Mouse (Mus musculus): ENCODE results near the gene Selp. TPM values are rescaled to one million over a fixed set of nuclear protein-coding genes. Genes with fewer than 3 reads are reported as not detected.

Gene Selp
- total RNA-seq (2014; rRNA removed) (not detected in 2 replicates), polyA plus RNA-seq (2015; fragmentation: Nextera tagmentation; extraction: Ambion mirVana) (not detected in 2 replicates)

GRCm38 (mm10) chr1:164114947-164115493 lies at the start of gene Selp:
Selp (plus strand) TSS chr1:164115264.
- H3K9ac ChIP-seq (replicated peaks; ENCODE audit: low read length, poor library complexity, severe bottlenecking) = no peak within 1 kb of the TSS
- DNase-seq (ENCODE audit: low spot score) (no peak), ATAC-seq (ENCODE audit: low FRiP score) (no peak)
- no peaks in the 10 kb centered on the region for H3K27me3 ChIP-seq (ENCODE audit: insufficient read depth, low read length)
- no peak for TF ChIP-seq CTCF (IDR thresholded peaks at IDR 0.05)
- H3K9me3 ChIP-seq (ENCODE audit: low read length) = no peaks in the 10 kb centered on the region
- H3K36me3 ChIP-seq (ENCODE audit: insufficient read depth, low read length) = no peaks in the 10 kb centered on the region
- H3K27ac ChIP-seq (ENCODE audit: low read depth, low read length) = no peak within 1 kb of the TSS
- H3K4me2 ChIP-seq (ENCODE audit: low read depth, low read length, poor library complexity, severe bottlenecking) = no peak within 1 kb of the TSS
- WGBS = 80% methylated on average over 8 of the region's 8 CpGs
- H3K4me3 ChIP-seq (ENCODE audit: low read depth, low read length) = no peak within 1 kb of the TSS
- no peaks in the 10 kb centered on the region for H3K4me1 ChIP-seq (ENCODE audit: insufficient read depth, low read length)

- Histone ChIP-seq H3K4me3 (ENCODE audit: low read depth, low read length) (no peak overlapping the region), H3K9ac (replicated peaks; ENCODE audit: low read length, poor library complexity, severe bottlenecking) (no peak overlapping the region), H3K36me3 (ENCODE audit: insufficient read depth, low read length) (no peaks in the 10 kb centered on the region), H3K9me3 (ENCODE audit: low read length) (no peaks in the 10 kb centered on the region), H3K27me3 (ENCODE audit: insufficient read depth, low read length) (no peaks in the 10 kb centered on the region), H3K27ac (ENCODE audit: low read depth, low read length) (no peak overlapping the region), H3K4me1 (ENCODE audit: insufficient read depth, low read length) (no peaks in the 10 kb centered on the region), H3K4me2 (ENCODE audit: low read depth, low read length, poor library complexity, severe bottlenecking) (no peak overlapping the region)
- no peak for TF ChIP-seq CTCF (IDR thresholded peaks at IDR 0.05)
- DNase-seq (ENCODE audit: low spot score) (no peak), ATAC-seq (ENCODE audit: low FRiP score) (no peak)
These were observed 45.8 kb upstream of the Selp start for GRCm38 (mm10) chr1:164069261-164069660.

GRCm38 (mm10) chr1:164070461-164070860 lies 44.6 kb upstream of the Selp start:
- WGBS = 92% methylated on average over 4 of the region's 4 CpGs
- H3K9me3 ChIP-seq (ENCODE audit: low read length) = no peaks in the 10 kb centered on the region
- H3K4me3 ChIP-seq (ENCODE audit: low read depth, low read length) = no peak overlapping the region
- H3K36me3 ChIP-seq (ENCODE audit: insufficient read depth, low read length) = no peaks in the 10 kb centered on the region
- no peak for TF ChIP-seq CTCF (IDR thresholded peaks at IDR 0.05)
- no peak overlapping the region for H3K27ac ChIP-seq (ENCODE audit: low read depth, low read length)
- DNase-seq (ENCODE audit: low spot score) (no peak), ATAC-seq (ENCODE audit: low FRiP score) (no peak)
- H3K4me2 ChIP-seq (ENCODE audit: low read depth, low read length, poor library complexity, severe bottlenecking) = no peak overlapping the region
- no peaks in the 10 kb centered on the region for H3K4me1 ChIP-seq (ENCODE audit: insufficient read depth, low read length)
- no peak overlapping the region for H3K9ac ChIP-seq (replicated peaks; ENCODE audit: low read length, poor library complexity, severe bottlenecking)
- H3K27me3 ChIP-seq (ENCODE audit: insufficient read depth, low read length) = no peaks in the 10 kb centered on the region

GRCm38 (mm10) chr1:164071111-164071510 lies 44.0 kb upstream of the Selp start:
- ATAC-seq (ENCODE audit: low FRiP score) (no peak), DNase-seq (ENCODE audit: low spot score) (no peak)
- WGBS = 88% methylated on average over 7 of the region's 7 CpGs
- Histone ChIP-seq H3K4me2 (ENCODE audit: low read depth, low read length, poor library complexity, severe bottlenecking) (no peak overlapping the region), H3K36me3 (ENCODE audit: insufficient read depth, low read length) (no peaks in the 10 kb centered on the region), H3K9me3 (ENCODE audit: low read length) (no peaks in the 10 kb centered on the region), H3K4me3 (ENCODE audit: low read depth, low read length) (no peak overlapping the region), H3K9ac (replicated peaks; ENCODE audit: low read length, poor library complexity, severe bottlenecking) (no peak overlapping the region), H3K27ac (ENCODE audit: low read depth, low read length) (no peak overlapping the region), H3K4me1 (ENCODE audit: insufficient read depth, low read length) (no peaks in the 10 kb centered on the region), H3K27me3 (ENCODE audit: insufficient read depth, low read length) (no peaks in the 10 kb centered on the region)
- no peak for TF ChIP-seq CTCF (IDR thresholded peaks at IDR 0.05)

GRCm38 (mm10) chr1:164072001-164072400 lies 43.1 kb upstream of the Selp start:
- Histone ChIP-seq H3K4me1 (ENCODE audit: insufficient read depth, low read length) (no peaks in the 10 kb centered on the region), H3K4me2 (ENCODE audit: low read depth, low read length, poor library complexity, severe bottlenecking) (no peak overlapping the region), H3K9me3 (ENCODE audit: low read length) (no peaks in the 10 kb centered on the region), H3K27me3 (ENCODE audit: insufficient read depth, low read length) (no peaks in the 10 kb centered on the region), H3K9ac (replicated peaks; ENCODE audit: low read length, poor library complexity, severe bottlenecking) (no peak overlapping the region), H3K4me3 (ENCODE audit: low read depth, low read length) (no peak overlapping the region), H3K27ac (ENCODE audit: low read depth, low read length) (no peak overlapping the region), H3K36me3 (ENCODE audit: insufficient read depth, low read length) (no peaks in the 10 kb centered on the region)
- ATAC-seq (ENCODE audit: low FRiP score) = no peak
- TF ChIP-seq CTCF (IDR thresholded peaks at IDR 0.05) = no peak
- WGBS = 91% methylated on average over 4 of the region's 4 CpGs
- DNase-seq (ENCODE audit: low spot score) = no peak

GRCm38 (mm10) chr1:164073091-164073490 lies 42.0 kb upstream of the Selp start:
- DNase-seq (ENCODE audit: low spot score) (no peak), ATAC-seq (ENCODE audit: low FRiP score) (no peak)
- Histone ChIP-seq H3K36me3 (ENCODE audit: insufficient read depth, low read length) (no peaks in the 10 kb centered on the region), H3K9ac (replicated peaks; ENCODE audit: low read length, poor library complexity, severe bottlenecking) (no peak overlapping the region), H3K4me2 (ENCODE audit: low read depth, low read length, poor library complexity, severe bottlenecking) (no peak overlapping the region), H3K9me3 (ENCODE audit: low read length) (no peaks in the 10 kb centered on the region), H3K27me3 (ENCODE audit: insufficient read depth, low read length) (no peaks in the 10 kb centered on the region), H3K4me3 (ENCODE audit: low read depth, low read length) (no peak overlapping the region), H3K4me1 (ENCODE audit: insufficient read depth, low read length) (no peaks in the 10 kb centered on the region), H3K27ac (ENCODE audit: low read depth, low read length) (no peak overlapping the region)
- 92% methylated on average over 9 of the region's 9 CpGs for WGBS
- no peak for TF ChIP-seq CTCF (IDR thresholded peaks at IDR 0.05)

All from midbrain, postnatal 0 days (tissue).